ENCODE assay signal across 22 mouse cellular contexts in genomic region chr2:115604132-115604531, GRCm38 (mm10). TPM values are rescaled to one million over a fixed set of nuclear protein-coding genes. Genes with fewer than 3 reads are reported as not detected.
DNase-seq lines count a peak whose midpoint lies in the region; ATAC-seq and TF ChIP-seq lines count a peak whose summit lies in the region.
"Had no signal": no experiment of that assay in that cellular context is flagged by ENCODE, and none has a peak within 500 bp of the region (broad histone marks: within the 10 kb centered on the region; RNA-seq: fewer than 3 reads in every experiment).

No protein-coding gene starts in this region.

- H3K9me3 ChIP-seq in liver, postnatal 0 days (ENCODE audit: low read length), result no peaks in the 10 kb centered on the region
- H3K9me3 ChIP-seq in liver, embryonic 12.5 days (replicated peaks), result no peaks in the 10 kb centered on the region
- H3K9me3 ChIP-seq in MEL (replicated peaks; ENCODE audit: insufficient read depth, low read length), result no peaks in the 10 kb centered on the region
- H3K9me3 ChIP-seq: embryonic facial prominence, embryonic 10.5 days; embryonic facial prominence, embryonic 12.5 days; forebrain, embryonic 13.5 days; forebrain, embryonic 15.5 days had no signal

- 0 out of 2 replicates have a peak, but pooled peaks have one; percentile 23 for TF ChIP-seq EP300 in liver, postnatal 0 days (IDR thresholded peaks at IDR 0.05; ENCODE audit: low read depth)
- no peak; a peak in 1 of 4 replicates for TF ChIP-seq EP300 in MEL (IDR thresholded peaks at IDR 0.05; ENCODE audit: low read depth in 1 of 2, low read length in 2 of 2)

- WGBS in liver, postnatal 0 days (ENCODE audit: insufficient replicate concordance), result 61% methylated on average over 6 of the region's 6 CpGs
- 60% methylated on average over 6 of the region's 6 CpGs for WGBS in liver, embryonic 12.5 days (ENCODE audit: insufficient replicate concordance)

- H3K79me2 ChIP-seq in MEL (ENCODE audit: control insufficient read depth, insufficient read depth, low read length, poor library complexity), result no peaks in the 10 kb centered on the region

- no peak for TF ChIP-seq CTCF in liver, postnatal 0 days (IDR thresholded peaks at IDR 0.05; ENCODE audit: low read depth)
- TF ChIP-seq CTCF in MEL (IDR thresholded peaks at IDR 0.05 in 2 of 3, conservative IDR thresholded peaks at IDR 0.05 in 1 of 3; ENCODE audit: control insufficient read depth in 1 of 3, insufficient read depth in 1 of 3, low read depth in 2 of 3, low read length in 3 of 3, poor library complexity in 1 of 3, severe bottlenecking in 1 of 3), result no peak

- no peaks in the 10 kb centered on the region for H3K36me3 ChIP-seq in liver, postnatal 0 days (replicated peaks; ENCODE audit: insufficient read depth, low read length)
- no peaks in the 10 kb centered on the region for H3K36me3 ChIP-seq in liver, embryonic 12.5 days
- peaks cover 0 to 6% of the 10 kb centered on the region in 2 experiments; a peak in 2 of 4 replicates for H3K36me3 ChIP-seq in MEL (ENCODE audit: control insufficient read depth in 1 of 2, insufficient read depth in 2 of 2, low read length in 2 of 2)
- H3K36me3 ChIP-seq: embryonic facial prominence, embryonic 10.5 days; embryonic facial prominence, embryonic 12.5 days; forebrain, embryonic 15.5 days had no signal

- DNase-seq in liver, postnatal 0 days, result no peak
- no peak for DNase-seq in MEL (ENCODE audit: low read depth, low spot score)
- no peak for DNase-seq in adrenal gland, adult 8-10 months
- no peak for DNase-seq in thymus, postnatal 4 days
- DNase-seq: adrenal gland, postnatal 10 days; adrenal gland, postnatal 25 days; cerebellum, adult 11 months; cerebellum, adult 18-20 months; cerebellum, adult 8-10 months; cerebellum, adult 9-11 months; cerebellum, postnatal 14 days; cerebellum, postnatal 36 days; forebrain, postnatal 0 days had no signal

- no peak for TF ChIP-seq POLR2A in MEL (IDR thresholded peaks at IDR 0.05; ENCODE audit: control insufficient read depth in 1 of 2, insufficient read depth in 1 of 2, low read depth in 1 of 2, low read length in 2 of 2, poor library complexity in 1 of 2)

- H3K4me2 ChIP-seq in liver, postnatal 0 days (ENCODE audit: low read depth, low read length), result no peak overlapping the region
- H3K4me2 ChIP-seq in liver, embryonic 12.5 days, result no peak overlapping the region
- H3K4me2 ChIP-seq: embryonic facial prominence, embryonic 12.5 days; forebrain, embryonic 13.5 days; forebrain, embryonic 15.5 days had no signal

- H3K9ac ChIP-seq in liver, postnatal 0 days (replicated peaks), result no peak overlapping the region
- H3K9ac ChIP-seq in liver, embryonic 12.5 days, result no peak overlapping the region
- no peak overlapping the region for H3K9ac ChIP-seq in MEL (ENCODE audit: control insufficient read depth, low read depth, low read length, poor library complexity, severe bottlenecking)
- H3K9ac ChIP-seq: embryonic facial prominence, embryonic 12.5 days; forebrain, embryonic 13.5 days; forebrain, embryonic 15.5 days; forebrain, postnatal 0 days had no signal

- H3K27ac ChIP-seq in liver, postnatal 0 days (ENCODE audit: low read depth), result no peak overlapping the region
- no peak overlapping the region for H3K27ac ChIP-seq in liver, embryonic 12.5 days
- no peak overlapping the region for H3K27ac ChIP-seq in MEL (ENCODE audit: control insufficient read depth, low read depth, low read length)
- H3K27ac ChIP-seq: embryonic facial prominence, embryonic 10.5 days; embryonic facial prominence, embryonic 12.5 days; forebrain, embryonic 13.5 days; forebrain, embryonic 15.5 days had no signal

- no peak for TF ChIP-seq RAD21 in MEL (IDR thresholded peaks at IDR 0.05; ENCODE audit: low read depth, low read length)

- no peak overlapping the region for H3K4me3 ChIP-seq in liver, postnatal 0 days (ENCODE audit: low read depth, low read length)
- no peak overlapping the region for H3K4me3 ChIP-seq in liver, embryonic 12.5 days
- H3K4me3 ChIP-seq in MEL (ENCODE audit: control insufficient read depth in 1 of 2, insufficient read depth in 1 of 2, low read depth in 2 of 2, low read length in 2 of 2), result no peak overlapping the region
- H3K4me3 ChIP-seq: embryonic facial prominence, embryonic 10.5 days; embryonic facial prominence, embryonic 12.5 days; forebrain, embryonic 13.5 days; forebrain, embryonic 15.5 days had no signal

- H3K4me1 ChIP-seq in liver, postnatal 0 days (ENCODE audit: insufficient read depth), result no peaks in the 10 kb centered on the region; the same call in 1 of the 2 replicates
- H3K4me1 ChIP-seq in liver, embryonic 12.5 days, result peaks cover 6% of the 10 kb centered on the region; the same call in 1 of the 2 replicates
- peaks cover 2 to 5% of the 10 kb centered on the region in 2 experiments; a peak in 3 of 4 replicates for H3K4me1 ChIP-seq in MEL (ENCODE audit: control insufficient read depth in 1 of 2, insufficient read depth in 2 of 2, low read length in 2 of 2)

- no peak for ATAC-seq in liver, postnatal 0 days
- ATAC-seq in liver, embryonic 12.5 days, result no peak
- ATAC-seq in common myeloid progenitor, adult 5-6 weeks (replicated peaks; ENCODE audit: low read depth, poor library complexity, severe bottlenecking), result 0 out of 2 replicates have a peak, but pooled peaks have one; percentile 14
- ATAC-seq in megakaryocyte-erythroid progenitor cell, adult 5-6 weeks (replicated peaks; ENCODE audit: low FRiP score, low TSS enrichment, poor library complexity, severe bottlenecking), result peak; percentile 69
- ATAC-seq: activated CD4-positive, CD25-positive, alpha-beta regulatory T cell, adult 4 months; forebrain, embryonic 13.5 days; forebrain, embryonic 15.5 days; forebrain, postnatal 0 days; Patski had no signal

- no peaks in the 10 kb centered on the region for H3K27me3 ChIP-seq in liver, postnatal 0 days (ENCODE audit: insufficient read depth, low read length)
- H3K27me3 ChIP-seq in liver, embryonic 12.5 days (replicated peaks), result no peaks in the 10 kb centered on the region
- no peaks in the 10 kb centered on the region for H3K27me3 ChIP-seq in MEL (ENCODE audit: control insufficient read depth in 1 of 2, insufficient read depth in 2 of 2, low read length in 2 of 2)
- H3K27me3 ChIP-seq: embryonic facial prominence, embryonic 12.5 days; forebrain, embryonic 13.5 days; forebrain, embryonic 15.5 days; Patski had no signal

TF ChIP-seq in MEL, 35 proteins besides CTCF, POLR2A, EP300 and RAD21:
- TF ChIP-seq MXI1 (IDR thresholded peaks at IDR 0.05; ENCODE audit: low read depth, low read length), result no peak; the same call in 1 of the 2 replicates
- no peak for TF ChIP-seq JUND (IDR thresholded peaks at IDR 0.05; ENCODE audit: low read depth, low read length)
- TF ChIP-seq MYC (IDR thresholded peaks at IDR 0.05; ENCODE audit: low read depth, low read length), result no peak
- no peak for TF ChIP-seq POLR2AphosphoS2 (IDR thresholded peaks at IDR 0.05; ENCODE audit: low read length)
- TF ChIP-seq TCF12 (IDR thresholded peaks at IDR 0.05; ENCODE audit: low read depth, low read length), result 0 out of 2 replicates have a peak, but pooled peaks have one; percentile 9

RNA-seq across cellular contexts. Expression of gene BC052040, which starts 22.6 kb away (rescaled TPM):
- 4.1 and 4.4 TPM in 2 replicates for polyA plus RNA-seq in liver, postnatal 0 days (2015; fragmentation: Nextera tagmentation; extraction: Ambion mirVana)
- 9.8 and 11.0 TPM in 2 replicates for polyA plus RNA-seq in liver, embryonic 12.5 days (2016; fragmentation: Nextera tagmentation; extraction: Ambion mirVana)
- total RNA-seq in MEL (2012; rRNA removed), result 5.2 and 5.3 TPM in 2 replicates
- polyA plus RNA-seq in MEL (2012; ENCODE audit: insufficient read depth in 1 of 2, insufficient read length in 2 of 2, low read depth in 1 of 2, low replicate concordance in 2 of 2, missing spikeins in 1 of 2), result 10 to 100 TPM in 1 of 2 experiments, not detected in 1; 18.2 TPM
- 9.9 and 10.7 TPM in 2 replicates for total RNA-seq in common myeloid progenitor, adult 5-6 weeks (2017)
- 18.7 and 21.7 TPM in 2 replicates for total RNA-seq in megakaryocyte-erythroid progenitor cell, adult 5-6 weeks (2014; fragmentation: Nextera tagmentation)
- 7.9 and 8.5 TPM in 2 replicates for total RNA-seq in megakaryocyte-erythroid progenitor cell, adult 5-6 weeks (2017)
- total RNA-seq in adrenal gland, adult 8-10 months (2022), result 1 to 10 TPM; 3.7 to 4.9 (median 4.0) TPM

Comparison
In these comparisons a context has a peak if more than half of its experiments do, and no peak if none do; other contexts are left out.
1. ATAC-seq: peak in common myeloid progenitor, adult 5-6 weeks (single experiment) and megakaryocyte-erythroid progenitor cell, adult 5-6 weeks (single experiment); none in liver, postnatal 0 days (single experiment) and liver, embryonic 12.5 days (single experiment).